Mouse (Mus musculus) midbrain, embryonic 11.5 days (tissue): ENCODE measurements around the gene Vps25. TPM values are rescaled to one million over a fixed set of nuclear protein-coding genes. Genes with fewer than 3 reads are reported as not detected.

Experiments
- ATAC-seq: fragments of 200-750 bp; cut with Nextera tagmentation; 2 replicates; pipeline ENCODE4 v1.8.0; 2017; ENCODE audit warnings: moderate TSS enrichment, moderate library complexity; ENCODE audit not compliant: low FRiP score
- DNase-seq: peaks from one replicate; pipeline ENCODE4 v3.0.0; 2015; ENCODE audit warnings: low spot score; ENCODE audit errors: missing footprints
- H3K27ac ChIP-seq: fragments of 300-500 bp; sonication (generic); 2 replicates; pipeline ENCODE4 v1.5.1; 2014; ENCODE audit warnings: low read depth, low read length
- H3K27me3 ChIP-seq: fragments of 300-500 bp; sonication (generic); 2 replicates; pipeline ENCODE4 v1.6.1; 2014; ENCODE audit warnings: mild to moderate bottlenecking, low read length, moderate library complexity, mixed read lengths; ENCODE audit not compliant: control insufficient read depth, insufficient read depth
- H3K36me3 ChIP-seq: fragments of 300-500 bp; sonication (generic); 2 replicates; pipeline ENCODE4 v1.6.1; 2014; ENCODE audit warnings: mild to moderate bottlenecking, low read length, moderate library complexity, mixed read lengths; ENCODE audit not compliant: control insufficient read depth, insufficient read depth
- H3K4me1 ChIP-seq: fragments of 300-500 bp; sonication (generic); 2 replicates; pipeline ENCODE4 v1.6.1; 2014; ENCODE audit warnings: low read length; ENCODE audit not compliant: control insufficient read depth, insufficient read depth
- H3K4me2 ChIP-seq: fragments of 300-500 bp; sonication (generic); 2 replicates; pipeline ENCODE4 v1.6.1; 2014; ENCODE audit warnings: mild to moderate bottlenecking, moderate library complexity
- H3K4me3 ChIP-seq: fragments of 300-500 bp; sonication (generic); 2 replicates; pipeline ENCODE4 v1.5.1; 2014; ENCODE audit warnings: low read depth, low read length
- H3K9ac ChIP-seq: fragments of 300-500 bp; sonication (generic); 2 replicates; pipeline ENCODE4 v1.6.1; 2014; ENCODE audit warnings: low read length
- H3K9me3 ChIP-seq: fragments of 300-500 bp; sonication (generic); 2 replicates; pipeline ENCODE4 v1.6.1; 2016; ENCODE audit warnings: low read length; ENCODE audit not compliant: control insufficient read depth
- WGBS: fragments of 180-500 bp; shearing (Covaris S2); extraction: QIAGEN DNeasy Blood & Tissue Kit; methylation state at CpG from one replicate; pipeline ENCODE4 v1.1.7; 2014; 5-methylcytosine and 5-hydroxymethylcytosine counted together
- polyA plus RNA-seq: library from polyadenylated mRNA; unstranded; fragments of >200 nt; fragmentation: Nextera tagmentation; extraction: Ambion mirVana; gene quantifications from 2 replicates; pipeline ENCODE4 v1.2.1, GENCODE M21; 2014

Gene Vps25
- polyA plus RNA-seq, 1 experiment from 2014 or later = 130 TPM

- peaks cover 13% of the 10 kb centered on the region for H3K4me1 ChIP-seq
- peak; percentile 94 for ATAC-seq
- WGBS = 1% methylated on average over 56 of the region's 56 CpGs
- no peaks in the 10 kb centered on the region for H3K9me3 ChIP-seq
- DNase-seq = peak; percentile 98
- H3K4me3 ChIP-seq = peak within 1 kb of the TSS; percentile 84
- no peaks in the 10 kb centered on the region for H3K36me3 ChIP-seq
- peak within 1 kb of the TSS; percentile 97 for H3K4me2 ChIP-seq
- H3K9ac ChIP-seq = peak within 1 kb of the TSS; percentile 74
- no peak within 1 kb of the TSS for H3K27ac ChIP-seq
- no peaks in the 10 kb centered on the region for H3K27me3 ChIP-seq
These were observed 27.3 kb upstream of the Vps25 start, which contains the start of gene Ezh1 for GRCm38 (mm10) chr11:101226065-101226701. TSS of gene Ezh1 (minus strand) at chr11:101226463.

- H3K27me3 ChIP-seq = no peaks in the 10 kb centered on the region
- DNase-seq = no peak
- H3K27ac ChIP-seq = no peak overlapping the region
- peaks cover 19% of the 10 kb centered on the region for H3K4me1 ChIP-seq
- 23% methylated on average over 8 of the region's 8 CpGs for WGBS
- no peak overlapping the region; the same call in 1 of the 2 replicates for H3K9ac ChIP-seq
- no peak overlapping the region for H3K4me3 ChIP-seq
- no peaks in the 10 kb centered on the region for H3K9me3 ChIP-seq
- no peak overlapping the region for H3K4me2 ChIP-seq
- no peak for ATAC-seq
- H3K36me3 ChIP-seq = no peaks in the 10 kb centered on the region
These were observed 24.1 kb upstream of the Vps25 start for GRCm38 (mm10) chr11:101229361-101229900.

GRCm38 (mm10) chr11:101230061-101230511, 23.4 kb upstream of the Vps25 start:
- Histone ChIP-seq H3K27ac (peak overlapping the region; percentile 6; the same call in 1 of the 2 replicates), H3K9ac (no peak overlapping the region), H3K9me3 (no peaks in the 10 kb centered on the region), H3K36me3 (no peaks in the 10 kb centered on the region), H3K27me3 (no peaks in the 10 kb centered on the region), H3K4me1 (peaks cover 19% of the 10 kb centered on the region), H3K4me2 (no peak overlapping the region), H3K4me3 (no peak overlapping the region)
- WGBS = 30% methylated on average over 2 of the region's 2 CpGs
- ATAC-seq (no peak), DNase-seq (no peak)

GRCm38 (mm10) chr11:101230526-101230925, 23.0 kb upstream of the Vps25 start:
- Histone ChIP-seq H3K4me3 (no peak overlapping the region), H3K4me2 (no peak overlapping the region), H3K4me1 (peaks cover 19% of the 10 kb centered on the region), H3K27me3 (no peaks in the 10 kb centered on the region), H3K9me3 (no peaks in the 10 kb centered on the region), H3K9ac (no peak overlapping the region), H3K27ac (peak overlapping the region; percentile 6; the same call in 1 of the 2 replicates), H3K36me3 (no peaks in the 10 kb centered on the region)
- ATAC-seq = no peak
- 14% methylated on average over 5 of the region's 5 CpGs for WGBS
- DNase-seq = no peak

GRCm38 (mm10) chr11:101230991-101231871, 22.3 kb upstream of the Vps25 start:
- Histone ChIP-seq H3K4me2 (peak overlapping the region; percentile 19), H3K27me3 (no peaks in the 10 kb centered on the region), H3K4me1 (peaks cover 19% of the 10 kb centered on the region), H3K9me3 (no peaks in the 10 kb centered on the region), H3K36me3 (no peaks in the 10 kb centered on the region), H3K9ac (peak overlapping the region; percentile 24; the same call in 1 of the 2 replicates), H3K4me3 (no peak overlapping the region), H3K27ac (peak overlapping the region; percentile 14; the same call in 1 of the 2 replicates)
- 13% methylated on average over 18 of the region's 18 CpGs for WGBS
- no peak for ATAC-seq
- DNase-seq = no peak

GRCm38 (mm10) chr11:101232010-101232839, 21.3 kb upstream of the Vps25 start:
- Histone ChIP-seq H3K36me3 (no peaks in the 10 kb centered on the region), H3K9me3 (no peaks in the 10 kb centered on the region), H3K27ac (peak overlapping the region; percentile 14; the same call in 1 of the 2 replicates), H3K4me1 (peaks cover 19% of the 10 kb centered on the region), H3K27me3 (no peaks in the 10 kb centered on the region), H3K4me3 (no peak overlapping the region), H3K4me2 (no peak overlapping the region), H3K9ac (no peak overlapping the region)
- ATAC-seq (no peak), DNase-seq (no peak)
- 61% methylated on average over 6 of the region's 6 CpGs for WGBS

- Histone ChIP-seq H3K9ac (no peak overlapping the region), H3K4me2 (no peak overlapping the region), H3K36me3 (no peaks in the 10 kb centered on the region), H3K4me3 (no peak overlapping the region), H3K4me1 (peaks cover 19% of the 10 kb centered on the region), H3K27me3 (no peaks in the 10 kb centered on the region), H3K27ac (no peak overlapping the region), H3K9me3 (no peaks in the 10 kb centered on the region)
- ATAC-seq (no peak), DNase-seq (no peak)
- 90% methylated on average over 1 of the region's 1 CpGs for WGBS
These were observed 20.3 kb upstream of the Vps25 start for GRCm38 (mm10) chr11:101233240-101233639.

- ATAC-seq (no peak), DNase-seq (no peak)
- Histone ChIP-seq H3K27me3 (no peaks in the 10 kb centered on the region), H3K9me3 (no peaks in the 10 kb centered on the region), H3K4me3 (no peak overlapping the region), H3K36me3 (no peaks in the 10 kb centered on the region), H3K4me1 (peaks cover 19% of the 10 kb centered on the region), H3K9ac (no peak overlapping the region), H3K27ac (no peak overlapping the region), H3K4me2 (no peak overlapping the region)
These were observed 19.4 kb upstream of the Vps25 start for GRCm38 (mm10) chr11:101234124-101234523.
